Comparison of ENCODE assay signal across 7 mouse cellular contexts in genomic region chr8:71908309-71909261, GRCm38 (mm10). TPM values are rescaled to one million over a fixed set of nuclear protein-coding genes. Genes with fewer than 3 reads are reported as not detected.
DNase-seq lines count a peak whose midpoint lies in the region; ATAC-seq lines count a peak whose summit lies in the region.

Gene Zfp882 (plus strand): TSS chr8:71908608.
Gene Zfp617 (plus strand): TSS chr8:71908635.

- WGBS in embryonic facial prominence, embryonic 11.5 days = 6% methylated on average over 47 of the region's 47 CpGs
- 7% methylated on average over 47 of the region's 47 CpGs for WGBS in limb, embryonic 10.5 days
- WGBS in midbrain, embryonic 13.5 days = 6% methylated on average over 47 of the region's 47 CpGs

- H3K4me3 ChIP-seq in embryonic facial prominence, embryonic 11.5 days (ENCODE audit: low read depth, low read length) = peak within 1 kb of the TSS; percentile 70
- peak within 1 kb of the TSS; percentile 71 for H3K4me3 ChIP-seq in limb, embryonic 10.5 days
- H3K4me3 ChIP-seq in midbrain, embryonic 13.5 days (replicated peaks) = peak within 1 kb of the TSS; percentile 74

- H3K4me1 ChIP-seq in embryonic facial prominence, embryonic 11.5 days (ENCODE audit: control insufficient read depth, insufficient read depth, low read length) = no peaks in the 10 kb centered on the region
- no peaks in the 10 kb centered on the region for H3K4me1 ChIP-seq in limb, embryonic 10.5 days
- H3K4me1 ChIP-seq in midbrain, embryonic 13.5 days (replicated peaks) = peaks cover 13% of the 10 kb centered on the region

- peak within 1 kb of the TSS; percentile 97 for H3K27ac ChIP-seq in embryonic facial prominence, embryonic 11.5 days (replicated peaks; ENCODE audit: low read depth, low read length)
- peak within 1 kb of the TSS; percentile 97 for H3K27ac ChIP-seq in limb, embryonic 10.5 days
- H3K27ac ChIP-seq in midbrain, embryonic 13.5 days = peak within 1 kb of the TSS; percentile 99

- H3K9ac ChIP-seq in embryonic facial prominence, embryonic 11.5 days (replicated peaks; ENCODE audit: low read length) = peak within 1 kb of the TSS; percentile 98
- peak within 1 kb of the TSS; percentile 93 for H3K9ac ChIP-seq in midbrain, embryonic 13.5 days (replicated peaks)

- no peaks in the 10 kb centered on the region for H3K27me3 ChIP-seq in embryonic facial prominence, embryonic 11.5 days (ENCODE audit: control insufficient read depth, insufficient read depth, low read length)
- H3K27me3 ChIP-seq in limb, embryonic 10.5 days (ENCODE audit: low read depth, poor library complexity, severe bottlenecking) = no peaks in the 10 kb centered on the region
- H3K27me3 ChIP-seq in midbrain, embryonic 13.5 days = peaks cover 4% of the 10 kb centered on the region; the same call in 1 of the 2 replicates

- peak within 1 kb of the TSS; percentile 64 for H3K4me2 ChIP-seq in embryonic facial prominence, embryonic 11.5 days (ENCODE audit: low read depth, low read length)
- H3K4me2 ChIP-seq in midbrain, embryonic 13.5 days (replicated peaks) = peak within 1 kb of the TSS; percentile 65

- H3K36me3 ChIP-seq in embryonic facial prominence, embryonic 11.5 days (replicated peaks; ENCODE audit: control insufficient read depth, insufficient read depth, low read depth, low read length) = no peaks in the 10 kb centered on the region
- H3K36me3 ChIP-seq in limb, embryonic 10.5 days = peaks cover 8% of the 10 kb centered on the region
- H3K36me3 ChIP-seq in midbrain, embryonic 13.5 days = peaks cover 3% of the 10 kb centered on the region

- no peaks in the 10 kb centered on the region for H3K9me3 ChIP-seq in embryonic facial prominence, embryonic 11.5 days (replicated peaks; ENCODE audit: control insufficient read depth, low read length)
- H3K9me3 ChIP-seq in limb, embryonic 10.5 days (replicated peaks) = no peaks in the 10 kb centered on the region
- no peaks in the 10 kb centered on the region for H3K9me3 ChIP-seq in midbrain, embryonic 13.5 days

- peak; percentile 91 for DNase-seq in adrenal gland, postnatal 14 days
- peak; percentile 89 for DNase-seq in embryonic facial prominence, embryonic 11.5 days (ENCODE audit: low spot score)
- peak; percentile 91 for DNase-seq in kidney, adult 11 months
- peak; percentile 91 for DNase-seq in limb, embryonic 10.5 days (ENCODE audit: low spot score)
- peak; percentile 74 to 85 for DNase-seq in spleen, adult 18-20 months

- ATAC-seq in embryonic facial prominence, embryonic 11.5 days (replicated peaks; ENCODE audit: insufficient number of reproducible peaks, low FRiP score, low TSS enrichment, low read depth) = peak; percentile 97
- peak; percentile 96 for ATAC-seq in granulocyte monocyte progenitor cell, adult 5-6 weeks (replicated peaks; ENCODE audit: poor library complexity, severe bottlenecking)
- peak; percentile 96 for ATAC-seq in midbrain, embryonic 13.5 days

RNA-seq across cellular contexts. Expression of gene Zfp882, which starts in this region (rescaled TPM):
- 5.4 and 7.8 TPM in 2 replicates for total RNA-seq in adrenal gland, postnatal 14 days (2021)
- polyA plus RNA-seq in embryonic facial prominence, embryonic 11.5 days (2014; fragmentation: Nextera tagmentation; extraction: Ambion mirVana) = 6.5 and 7.2 TPM in 2 replicates
- 2.5 and 4.3 TPM in 2 replicates for total RNA-seq in granulocyte monocyte progenitor cell, adult 5-6 weeks (2014; fragmentation: Nextera tagmentation)
- total RNA-seq in granulocyte monocyte progenitor cell, adult 5-6 weeks (2017) = 6.1 and 6.6 TPM in 2 replicates
- 5.4 and 7.2 TPM in 2 replicates for polyA plus RNA-seq in limb, embryonic 10.5 days (2016; fragmentation: Nextera tagmentation; extraction: Ambion mirVana)
- 19.8 and 21.4 TPM in 2 replicates for polyA plus RNA-seq in midbrain, embryonic 13.5 days (2015; fragmentation: Nextera tagmentation; extraction: Ambion mirVana)

RNA-seq across cellular contexts. Expression of gene Zfp617, which starts in this region (rescaled TPM):
- total RNA-seq in adrenal gland, postnatal 14 days (2021) = 30.8 and 31.4 TPM in 2 replicates
- 33.1 and 34.5 TPM in 2 replicates for polyA plus RNA-seq in embryonic facial prominence, embryonic 11.5 days (2014; fragmentation: Nextera tagmentation; extraction: Ambion mirVana)
- total RNA-seq in granulocyte monocyte progenitor cell, adult 5-6 weeks (2014; fragmentation: Nextera tagmentation) = 10.4 and 15.0 TPM in 2 replicates
- 11.2 and 12.1 TPM in 2 replicates for total RNA-seq in granulocyte monocyte progenitor cell, adult 5-6 weeks (2017)
- 27.4 and 34.3 TPM in 2 replicates for polyA plus RNA-seq in limb, embryonic 10.5 days (2016; fragmentation: Nextera tagmentation; extraction: Ambion mirVana)
- 39.1 and 42.0 TPM in 2 replicates for polyA plus RNA-seq in midbrain, embryonic 13.5 days (2015; fragmentation: Nextera tagmentation; extraction: Ambion mirVana)

Comparison
In these comparisons a context has a peak if more than half of its experiments do, and no peak if none do; other contexts are left out.
1. Peak in every context shown above with its lines: DNase-seq, ATAC-seq, H3K4me3 ChIP-seq and H3K27ac ChIP-seq.